Mouse (Mus musculus) hindbrain, embryonic 13.5 days (tissue): Measurements from ENCODE around the gene Pon1. TPM values are rescaled to one million over a fixed set of nuclear protein-coding genes. Genes with fewer than 3 reads are reported as not detected.
A peak's percentile ranks its signal among the peaks of the same experiment; 100 is the strongest.

Experiments used
- ATAC-seq: fragments of 200-750 bp; cut with Nextera tagmentation; 2 replicates; pipeline ENCODE4 v1.8.0; 2017; ENCODE audit warnings: moderate TSS enrichment; ENCODE audit not compliant: low FRiP score
- H3K27ac ChIP-seq: fragments of 300-500 bp; sonication (generic); 2 replicates; pipeline ENCODE4 v1.5.1; 2015; ENCODE audit warnings: inconsistent platforms, mild to moderate bottlenecking, moderate library complexity
- H3K27me3 ChIP-seq: fragments of 300-500 bp; sonication (generic); 2 replicates; pipeline ENCODE4 v1.6.1; 2015; ENCODE audit warnings: mild to moderate bottlenecking, inconsistent platforms
- H3K36me3 ChIP-seq: fragments of 300-500 bp; sonication (generic); 2 replicates; pipeline ENCODE4 v1.6.1; 2015; ENCODE audit warnings: mild to moderate bottlenecking, inconsistent platforms
- H3K4me1 ChIP-seq: fragments of 300-500 bp; sonication (generic); replicated peaks from 2 replicates; pipeline ENCODE4 v1.6.1; 2015; ENCODE audit warnings: inconsistent platforms
- H3K4me2 ChIP-seq: fragments of 300-500 bp; sonication (generic); 2 replicates; pipeline ENCODE4 v1.6.1; 2015; ENCODE audit warnings: inconsistent platforms, mild to moderate bottlenecking, moderate library complexity
- H3K4me3 ChIP-seq: fragments of 300-500 bp; sonication (generic); 2 replicates; pipeline ENCODE4 v1.5.1; 2015; ENCODE audit warnings: mild to moderate bottlenecking, inconsistent platforms
- H3K9ac ChIP-seq: fragments of 300-500 bp; sonication (generic); 2 replicates; pipeline ENCODE4 v1.6.1; 2015; ENCODE audit warnings: mild to moderate bottlenecking, inconsistent platforms
- H3K9me3 ChIP-seq: fragments of 300-500 bp; sonication (generic); 2 replicates; pipeline ENCODE4 v1.6.1; 2016; ENCODE audit warnings: inconsistent platforms
- WGBS: fragments of 180-500 bp; shearing (Covaris S2); methylation state at CpG from one replicate; pipeline ENCODE4 v1.1.7; 2015; 5-methylcytosine and 5-hydroxymethylcytosine counted together
- polyA plus RNA-seq: library from polyadenylated mRNA; unstranded; fragments of >200 nt; fragmentation: Nextera tagmentation; extraction: Ambion mirVana; gene quantifications from 2 replicates; pipeline ENCODE4 v1.2.1, GENCODE M21; 2015

Pon1 gene
- polyA plus RNA-seq, 1 experiment from 2014 or later: 0.17 TPM

DNA sequence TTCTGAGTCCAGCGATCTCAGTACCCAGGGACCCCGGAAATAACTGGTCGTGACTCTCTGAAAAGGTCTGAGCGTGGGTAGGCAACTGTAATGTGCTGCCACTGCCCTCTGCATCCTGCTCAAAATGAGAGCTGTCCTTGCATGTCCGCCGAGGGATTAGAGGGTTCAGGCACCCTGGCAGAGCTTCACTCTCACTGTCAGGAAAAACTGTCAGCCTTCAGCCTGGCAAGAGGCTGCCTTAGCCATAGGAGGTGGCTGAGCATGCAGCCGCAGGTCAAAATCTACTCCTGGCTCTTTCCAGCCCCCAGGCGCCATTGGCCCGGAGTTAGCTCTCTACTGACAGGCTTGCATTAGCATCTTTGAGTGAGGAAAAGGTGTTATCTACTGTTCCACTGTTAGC, 21.2 kb downstream of the Pon1 start:
- no peak for ATAC-seq
- Histone ChIP-seq H3K9me3 (no peaks in the 10 kb centered on the region), H3K27me3 (no peaks in the 10 kb centered on the region), H3K27ac (no peak overlapping the region), H3K4me3 (no peak overlapping the region), H3K4me1 (peaks cover 8% of the 10 kb centered on the region; the same call in 1 of the 2 replicates), H3K9ac (peak overlapping the region; percentile 11; the same call in 1 of the 2 replicates), H3K4me2 (peak overlapping the region; percentile 0; the same call in 1 of the 2 replicates), H3K36me3 (no peaks in the 10 kb centered on the region)
- 70% methylated on average over 9 of the region's 9 CpGs for WGBS

DNA sequence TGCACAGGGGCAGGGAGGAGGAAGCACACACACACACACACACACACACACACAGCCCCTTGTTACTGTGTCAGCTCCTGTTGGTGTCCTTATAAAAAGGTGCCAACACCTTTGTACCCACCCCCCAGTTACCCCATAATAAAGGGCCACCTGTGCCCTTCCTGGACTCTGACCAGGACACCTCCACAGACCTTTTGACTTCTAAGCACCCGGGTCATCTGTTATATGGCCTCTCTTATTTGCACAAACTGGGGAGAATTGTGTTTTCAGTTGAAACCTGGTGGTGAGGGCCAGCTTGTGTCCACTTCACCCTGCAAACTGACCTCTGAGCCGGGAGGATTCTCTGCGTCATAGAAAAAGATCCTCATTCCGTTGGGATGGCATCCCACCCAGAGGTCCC, 22.3 kb downstream of the Pon1 start:
- no peaks in the 10 kb centered on the region for H3K27me3 ChIP-seq
- no peak overlapping the region for H3K4me2 ChIP-seq
- no peaks in the 10 kb centered on the region for H3K36me3 ChIP-seq
- WGBS: 77% methylated on average over 4 of the region's 4 CpGs
- H3K27ac ChIP-seq: no peak overlapping the region
- ATAC-seq: no peak
- no peaks in the 10 kb centered on the region for H3K9me3 ChIP-seq
- no peak overlapping the region for H3K9ac ChIP-seq
- no peak overlapping the region for H3K4me3 ChIP-seq
- peaks cover 14% of the 10 kb centered on the region for H3K4me1 ChIP-seq

DNA sequence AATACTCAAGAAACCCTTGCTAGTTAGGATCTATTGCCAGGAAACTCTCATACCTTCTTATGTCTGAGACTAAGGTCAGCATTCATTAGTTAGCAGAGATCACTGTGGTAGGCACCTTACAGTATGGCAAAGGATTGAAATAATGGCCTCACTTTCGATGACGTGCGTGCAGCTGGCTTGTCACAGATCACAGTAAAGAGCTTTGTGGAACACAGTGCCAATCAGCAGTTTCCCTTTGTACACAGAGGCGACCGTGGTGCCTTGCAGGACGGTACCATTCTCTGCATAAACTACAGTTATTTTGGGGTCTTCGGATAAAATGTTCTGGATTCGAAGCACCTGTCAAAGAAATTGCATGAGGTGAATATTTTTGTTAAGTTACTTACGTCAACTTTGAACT, 25.6 kb downstream of the Pon1 start:
- Histone ChIP-seq H3K4me2 (no peak overlapping the region), H3K4me1 (peaks cover 16% of the 10 kb centered on the region), H3K9me3 (no peaks in the 10 kb centered on the region), H3K36me3 (no peaks in the 10 kb centered on the region), H3K4me3 (no peak overlapping the region), H3K27ac (no peak overlapping the region), H3K9ac (no peak overlapping the region), H3K27me3 (no peaks in the 10 kb centered on the region)
- 72% methylated on average over 9 of the region's 9 CpGs for WGBS
- ATAC-seq: no peak

DNA sequence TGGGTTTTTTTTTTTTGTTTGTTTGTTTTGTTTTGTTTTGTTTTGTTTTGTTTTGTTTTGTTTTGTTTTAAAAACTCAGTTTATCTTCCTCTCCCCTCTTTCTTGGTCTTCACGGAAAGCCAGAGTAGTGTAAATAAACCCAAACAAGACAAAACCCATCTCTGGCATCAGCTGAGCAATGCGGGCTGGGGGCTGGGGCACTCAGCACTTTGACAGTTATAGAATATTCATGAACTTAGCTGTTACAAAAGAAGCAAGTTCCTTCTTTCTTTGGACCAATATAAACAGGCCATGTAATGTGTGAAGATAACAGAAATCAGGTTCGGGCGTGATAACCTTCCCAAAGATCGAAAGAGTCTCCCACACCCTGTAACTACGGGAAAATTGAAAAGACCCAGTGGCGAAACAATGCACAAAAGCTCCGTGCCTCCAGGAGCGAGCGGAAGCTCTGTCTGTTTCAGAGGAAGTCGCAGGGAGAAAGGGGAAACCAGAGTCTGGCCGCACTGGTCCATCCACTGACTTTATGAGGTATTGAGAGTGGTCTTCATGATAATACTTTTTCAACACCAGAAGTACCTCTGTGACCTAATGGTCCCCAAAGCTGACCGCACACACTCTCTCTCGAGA, 26.6 kb downstream of the Pon1 start:
- H3K9me3 ChIP-seq: no peaks in the 10 kb centered on the region
- H3K4me2 ChIP-seq: peak overlapping the region; percentile 48
- peaks cover 13% of the 10 kb centered on the region for H3K4me1 ChIP-seq
- H3K4me3 ChIP-seq: peak overlapping the region; percentile 16
- H3K36me3 ChIP-seq: no peaks in the 10 kb centered on the region
- H3K9ac ChIP-seq: no peak overlapping the region
- 30% methylated on average over 14 of the region's 14 CpGs for WGBS
- no peak for ATAC-seq
- no peaks in the 10 kb centered on the region for H3K27me3 ChIP-seq
- no peak overlapping the region for H3K27ac ChIP-seq

DNA sequence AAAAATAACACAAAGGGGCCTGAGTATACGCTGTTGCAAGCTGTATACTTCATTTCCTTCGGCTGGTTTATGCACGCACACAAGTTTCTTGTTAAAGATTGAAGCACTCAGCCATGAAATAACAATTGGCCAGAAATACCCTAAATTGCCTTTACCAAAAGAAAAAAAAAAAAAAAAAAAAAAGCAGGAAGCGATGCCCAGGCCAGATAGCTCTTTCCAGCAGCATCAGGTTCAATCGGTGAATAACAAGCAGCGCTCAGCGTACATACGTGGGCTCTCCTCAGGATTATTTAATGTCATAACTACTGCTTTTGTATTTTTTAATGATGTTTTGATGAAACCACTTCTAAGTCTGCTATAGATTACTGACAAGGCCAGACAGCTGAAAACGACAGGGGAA, 28.9 kb downstream of the Pon1 start:
- H3K9me3 ChIP-seq: no peaks in the 10 kb centered on the region
- peaks cover 12% of the 10 kb centered on the region for H3K36me3 ChIP-seq
- H3K27me3 ChIP-seq: no peaks in the 10 kb centered on the region
- H3K9ac ChIP-seq: no peak overlapping the region
- WGBS: 72% methylated on average over 9 of the region's 9 CpGs
- peaks cover 10% of the 10 kb centered on the region for H3K4me1 ChIP-seq
- H3K4me3 ChIP-seq: no peak overlapping the region
- H3K27ac ChIP-seq: no peak overlapping the region; the same call in 1 of the 2 replicates
- no peak for ATAC-seq
- no peak overlapping the region for H3K4me2 ChIP-seq

DNA sequence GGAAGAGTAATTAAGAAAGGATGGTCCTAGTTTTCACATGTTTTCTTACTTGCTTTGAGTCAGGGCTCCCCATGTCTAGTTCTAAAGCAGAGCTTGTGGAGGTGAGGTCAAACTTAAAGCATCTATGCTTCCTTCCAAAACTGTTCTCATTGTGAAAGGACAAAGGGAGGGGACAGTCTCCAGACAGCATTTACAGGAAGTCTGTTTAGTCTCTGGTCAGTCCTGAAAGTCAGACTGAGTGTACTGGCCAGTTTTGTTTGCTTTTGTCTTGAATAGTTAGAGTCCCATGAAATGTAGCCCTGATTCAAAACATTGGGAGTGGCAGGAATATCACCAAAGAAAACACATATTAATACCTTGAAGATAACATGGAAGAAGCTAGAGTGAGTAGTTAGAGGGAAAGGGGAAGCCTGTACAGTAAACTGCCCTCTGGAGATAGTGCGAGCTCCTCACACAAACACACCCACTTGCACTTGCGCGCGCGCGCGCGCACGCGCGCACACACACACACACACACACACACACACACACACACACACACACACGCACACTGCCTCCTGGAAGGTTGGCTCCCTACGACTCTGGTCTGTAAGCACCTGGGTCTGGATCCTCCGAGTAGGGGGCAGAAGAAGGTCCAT, 30.1 kb downstream of the Pon1 start:
- no peak overlapping the region for H3K4me3 ChIP-seq
- peaks cover 10% of the 10 kb centered on the region for H3K4me1 ChIP-seq
- no peak overlapping the region for H3K4me2 ChIP-seq
- H3K36me3 ChIP-seq: peaks cover 24% of the 10 kb centered on the region
- H3K9ac ChIP-seq: no peak overlapping the region
- H3K27ac ChIP-seq: no peak overlapping the region
- H3K9me3 ChIP-seq: no peaks in the 10 kb centered on the region
- no peak for ATAC-seq
- H3K27me3 ChIP-seq: no peaks in the 10 kb centered on the region
- WGBS: 94% methylated on average over 13 of the region's 14 CpGs

DNA sequence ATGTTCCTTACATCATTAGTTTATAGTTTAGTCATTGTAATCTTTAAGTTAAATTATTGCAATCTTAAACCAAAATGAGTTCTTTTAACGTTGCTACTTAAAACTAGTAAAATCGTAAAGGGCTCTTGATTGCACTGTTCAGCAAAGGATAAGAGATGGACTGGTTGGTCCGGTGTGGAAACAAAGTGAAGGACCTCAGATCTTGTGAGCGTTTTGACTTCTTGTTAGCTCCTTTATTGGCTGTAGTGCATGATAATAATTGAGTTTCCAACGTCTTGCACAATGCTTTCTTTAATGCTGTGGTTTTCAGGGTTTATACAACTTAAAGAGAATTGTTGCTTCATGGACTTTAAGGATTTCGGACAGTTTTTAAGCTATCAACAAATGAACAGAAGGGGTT, 31.7 kb downstream of the Pon1 start:
- 94% methylated on average over 6 of the region's 6 CpGs for WGBS
- Histone ChIP-seq H3K36me3 (peaks cover 35% of the 10 kb centered on the region), H3K4me1 (peaks cover 3% of the 10 kb centered on the region), H3K27ac (no peak overlapping the region), H3K9ac (no peak overlapping the region), H3K27me3 (no peaks in the 10 kb centered on the region), H3K9me3 (no peaks in the 10 kb centered on the region), H3K4me2 (no peak overlapping the region), H3K4me3 (no peak overlapping the region)
- ATAC-seq: no peak

DNA sequence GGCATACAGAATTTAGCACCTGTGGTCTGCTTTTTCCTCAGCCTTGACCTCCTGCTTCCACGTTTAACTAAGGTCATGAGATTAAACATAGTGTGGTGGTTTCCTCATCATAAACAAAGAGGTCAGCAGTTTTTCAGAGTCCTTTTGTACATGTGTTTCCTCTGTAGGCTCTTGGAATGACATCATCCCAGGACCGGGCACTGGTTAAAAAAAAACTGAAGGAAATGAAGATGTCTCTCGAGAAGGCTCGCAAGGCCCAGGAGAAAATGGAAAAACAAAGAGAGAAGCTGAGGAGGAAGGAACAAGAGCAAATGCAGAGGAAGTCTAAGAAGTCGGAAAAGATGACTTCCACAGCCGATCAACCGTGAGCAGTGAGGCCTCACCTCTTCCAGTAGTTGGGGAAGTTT, 34.4 kb downstream of the Pon1 start:
- H3K4me3 ChIP-seq: no peak overlapping the region
- no peaks in the 10 kb centered on the region for H3K9me3 ChIP-seq
- 87% methylated on average over 7 of the region's 7 CpGs for WGBS
- no peak overlapping the region for H3K4me2 ChIP-seq
- ATAC-seq: no peak
- peaks cover 45% of the 10 kb centered on the region for H3K36me3 ChIP-seq
- H3K27ac ChIP-seq: no peak overlapping the region
- no peak overlapping the region for H3K9ac ChIP-seq
- no peaks in the 10 kb centered on the region for H3K27me3 ChIP-seq
- no peaks in the 10 kb centered on the region for H3K4me1 ChIP-seq

DNA sequence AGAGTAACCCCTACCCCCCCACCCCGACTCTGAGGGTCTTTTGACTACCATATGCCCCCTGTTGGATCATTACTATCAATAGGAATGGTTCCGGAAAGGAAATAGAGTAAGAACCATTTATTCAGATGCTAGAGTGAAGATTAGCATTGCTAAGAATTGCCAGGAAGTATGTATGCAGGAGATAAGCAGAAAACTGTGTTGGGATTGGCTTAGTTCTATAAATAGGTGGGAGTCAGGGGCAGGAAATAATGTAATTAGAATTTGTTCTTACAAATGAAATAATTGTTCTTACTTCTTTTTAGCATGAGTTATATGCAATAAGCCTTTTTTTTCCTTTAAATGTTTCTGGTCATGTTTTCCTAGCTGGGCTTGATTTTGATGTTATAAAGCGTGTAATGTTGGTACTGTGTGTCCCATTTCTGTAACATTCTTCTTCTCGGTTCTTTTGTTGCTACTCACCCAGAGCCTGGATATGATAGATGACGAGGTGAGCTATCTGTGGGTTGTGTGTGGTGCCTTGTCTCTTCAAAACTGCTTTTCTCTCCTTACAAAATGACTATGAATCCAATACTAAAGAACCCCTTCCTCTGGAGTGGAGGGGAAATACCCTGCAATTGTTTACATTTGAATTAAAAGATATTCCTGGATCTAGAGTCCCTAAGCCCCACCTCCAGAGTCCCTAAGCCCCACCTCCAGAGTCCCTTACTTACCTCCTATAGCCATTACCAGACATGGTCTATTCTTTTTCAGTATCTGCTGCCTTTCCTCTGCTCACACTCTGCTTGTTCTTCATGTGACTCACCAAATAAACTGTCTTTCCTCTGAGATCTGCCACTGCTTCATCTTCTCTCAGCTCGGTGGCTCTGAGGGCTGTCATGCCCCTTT, 37.0 kb downstream of the Pon1 start:
- Histone ChIP-seq H3K4me1 (no peaks in the 10 kb centered on the region), H3K4me2 (no peak overlapping the region), H3K4me3 (no peak overlapping the region), H3K9me3 (no peaks in the 10 kb centered on the region), H3K36me3 (peaks cover 52% of the 10 kb centered on the region), H3K27me3 (no peaks in the 10 kb centered on the region), H3K27ac (no peak overlapping the region), H3K9ac (no peak overlapping the region)
- no peak for ATAC-seq
- WGBS: 84% methylated on average over 6 of the region's 6 CpGs

DNA sequence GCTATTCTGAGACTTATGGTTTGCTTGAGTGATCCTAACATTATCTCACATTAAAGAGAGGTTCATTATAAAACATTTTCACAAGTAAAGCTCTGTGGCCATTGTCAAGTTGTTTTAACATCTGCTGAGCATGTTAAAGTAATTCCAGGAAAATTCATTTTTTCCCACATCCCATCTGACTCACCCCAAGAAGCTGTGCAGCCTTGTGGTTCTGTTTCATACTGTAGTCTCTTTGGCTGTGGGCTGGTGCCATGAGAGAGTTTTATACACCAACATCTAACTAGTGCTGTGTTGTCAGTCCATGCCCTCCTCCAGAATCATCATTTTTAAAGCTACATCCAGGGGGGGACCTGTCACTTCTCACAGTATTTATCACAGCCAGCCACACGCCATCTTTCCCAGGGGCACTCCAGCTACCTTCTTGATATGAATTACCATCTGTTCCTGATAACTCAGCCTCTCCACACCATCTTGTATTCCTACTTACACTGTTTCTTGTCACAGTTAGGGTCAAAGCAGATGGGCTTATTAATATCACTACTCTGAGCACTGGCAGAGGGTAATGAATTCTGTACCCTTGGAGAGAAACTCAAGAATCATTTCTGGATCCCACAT, 38.3 kb downstream of the Pon1 start:
- Histone ChIP-seq H3K4me3 (no peak overlapping the region), H3K36me3 (peaks cover 45% of the 10 kb centered on the region), H3K4me2 (no peak overlapping the region), H3K27me3 (no peaks in the 10 kb centered on the region), H3K9ac (no peak overlapping the region), H3K9me3 (no peaks in the 10 kb centered on the region), H3K4me1 (peaks cover 9% of the 10 kb centered on the region; the same call in 1 of the 2 replicates), H3K27ac (no peak overlapping the region)
- ATAC-seq: 0 out of 2 replicates have a peak, but pooled peaks have one; percentile 43
- WGBS: 55% methylated on average over 1 of the region's 1 CpGs

DNA sequence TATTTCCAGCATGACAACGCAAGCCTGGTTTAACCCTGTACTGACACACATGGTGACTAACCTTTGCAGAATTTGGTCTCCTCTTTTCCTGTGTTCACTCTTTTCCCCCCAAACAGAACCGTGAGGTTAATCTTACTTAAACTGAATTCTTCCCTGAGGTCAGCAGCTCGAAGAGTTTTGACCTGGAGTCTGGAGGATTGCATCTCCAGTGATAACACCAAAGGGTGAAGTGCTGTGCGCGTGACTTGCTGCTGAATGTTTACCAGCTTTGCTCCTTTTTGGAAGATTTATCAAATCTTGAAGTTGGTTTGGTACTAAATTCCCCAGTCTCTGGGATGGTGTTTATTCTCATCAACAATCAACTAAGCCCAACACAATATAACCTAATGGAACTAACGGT, 39.0 kb downstream of the Pon1 start:
- no peaks in the 10 kb centered on the region for H3K9me3 ChIP-seq
- H3K36me3 ChIP-seq: peaks cover 39% of the 10 kb centered on the region
- WGBS: 93% methylated on average over 6 of the region's 6 CpGs
- no peak overlapping the region for H3K27ac ChIP-seq
- no peaks in the 10 kb centered on the region for H3K27me3 ChIP-seq
- no peak overlapping the region for H3K9ac ChIP-seq
- H3K4me1 ChIP-seq: peaks cover 9% of the 10 kb centered on the region; the same call in 1 of the 2 replicates
- ATAC-seq: no peak
- H3K4me2 ChIP-seq: no peak overlapping the region
- H3K4me3 ChIP-seq: no peak overlapping the region

DNA sequence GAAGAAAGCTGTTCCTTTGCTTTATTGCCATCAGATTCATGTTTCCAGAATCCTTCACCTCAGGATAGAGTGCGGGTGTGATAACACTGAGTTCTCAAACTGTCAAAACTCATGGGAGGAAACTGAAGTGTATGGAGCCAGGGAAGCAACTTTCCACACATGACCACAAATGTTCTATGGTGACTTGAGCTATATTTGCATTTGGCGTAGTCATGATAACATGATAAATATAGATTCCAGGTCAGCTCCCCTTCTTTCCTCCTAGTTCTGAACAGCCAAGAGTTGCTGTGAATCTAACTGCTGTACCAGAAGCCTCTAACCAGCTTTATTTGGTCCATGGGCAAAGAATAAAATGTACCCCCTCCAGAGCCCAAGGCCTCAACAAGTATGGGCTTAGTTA, 41.6 kb downstream of the Pon1 start:
- 89% methylated on average over 2 of the region's 2 CpGs for WGBS

More for the DNA sequence above, 41.6 kb downstream of the Pon1 start:
- ATAC-seq: no peak
- H3K27ac ChIP-seq: no peak overlapping the region
- no peak overlapping the region for H3K9ac ChIP-seq
- H3K4me1 ChIP-seq: peaks cover 9% of the 10 kb centered on the region; the same call in 1 of the 2 replicates
- H3K4me2 ChIP-seq: no peak overlapping the region
- no peaks in the 10 kb centered on the region for H3K9me3 ChIP-seq
- H3K27me3 ChIP-seq: no peaks in the 10 kb centered on the region
- H3K36me3 ChIP-seq: peaks cover 18% of the 10 kb centered on the region; the same call in 1 of the 2 replicates
- H3K4me3 ChIP-seq: no peak overlapping the region
